Mouse (Mus musculus) megakaryocyte, embryonic 14.5 days (primary cell): Measurements from ENCODE around the gene Pkdcc.

ENCODE experiments used
- FLI1 ChIP-seq: IDR thresholded peaks from 2 replicates; pipeline ENCODE4 v1.6.1; 2012; ENCODE audit warnings: low read length, inconsistent platforms, mixed read lengths
- GATA1 ChIP-seq: IDR thresholded peaks from 3 replicates; pipeline ENCODE4 v1.6.1; 2012; ENCODE audit warnings: mixed read lengths, low read length, inconsistent platforms, borderline replicate concordance

GRCm38 (mm10) chr17:83222705-83223104, 7.6 kb downstream of the Pkdcc start:
- TF ChIP-seq GATA1 (no peak), FLI1 (no peak)
